Mouse (Mus musculus): Measurements from ENCODE around the gene Tcirg1. TPM values are rescaled to one million over a fixed set of nuclear protein-coding genes. Genes with fewer than 3 reads are reported as not detected.

Gene Tcirg1
- polyA plus RNA-seq, 1 experiment from 2014 or later, result 8.6 TPM

- no peak overlapping the region for H3K27ac ChIP-seq (ENCODE audit: low read depth, low read length)
- no peak overlapping the region for H3K4me2 ChIP-seq (ENCODE audit: low read depth, low read length)
- H3K9me3 ChIP-seq (ENCODE audit: control insufficient read depth, low read length), result no peaks in the 10 kb centered on the region
- no peaks in the 10 kb centered on the region for H3K36me3 ChIP-seq (ENCODE audit: control insufficient read depth, insufficient read depth, low read length)
- H3K27me3 ChIP-seq (ENCODE audit: control insufficient read depth, insufficient read depth, low read length), result no peaks in the 10 kb centered on the region
- 87% methylated on average over 10 of the region's 10 CpGs for WGBS
- H3K4me3 ChIP-seq (ENCODE audit: low read depth, low read length), result no peak overlapping the region
- ATAC-seq (ENCODE audit: low read depth), result no peak
- H3K4me1 ChIP-seq (ENCODE audit: control insufficient read depth, insufficient read depth, low read length), result peaks cover 5% of the 10 kb centered on the region; the same call in 1 of the 2 replicates
- H3K9ac ChIP-seq (replicated peaks; ENCODE audit: low read depth, low read length), result no peak overlapping the region
These were observed 60.0 kb downstream of the Tcirg1 start for GRCm38 (mm10) chr19:3846676-3847604.

Other genes starting within 250 kb of the Tcirg1 start
- 0.98 and 1.3 TPM in 2 replicates for gene Lrp5, start 220.6 kb downstream of the Tcirg1 start, polyA plus RNA-seq (2014; fragmentation: Nextera tagmentation; extraction: Ambion mirVana)
- 33.4 and 37.6 TPM in 2 replicates for gene 1810055G02Rik, start 198.8 kb downstream of the Tcirg1 start, polyA plus RNA-seq (2014; fragmentation: Nextera tagmentation; extraction: Ambion mirVana)
- gene Kmt5b, start 139.7 kb downstream of the Tcirg1 start, polyA plus RNA-seq (2014; fragmentation: Nextera tagmentation; extraction: Ambion mirVana), result 65.3 and 66.3 TPM in 2 replicates
- 61.2 and 71.1 TPM in 2 replicates for gene Chka, start 55.4 kb downstream of the Tcirg1 start, polyA plus RNA-seq (2014; fragmentation: Nextera tagmentation; extraction: Ambion mirVana)
- gene Ndufs8, start 5.6 kb upstream of the Tcirg1 start, polyA plus RNA-seq (2014; fragmentation: Nextera tagmentation; extraction: Ambion mirVana), result 316 and 358 TPM in 2 replicates
- 2.1 and 3.1 TPM in 2 replicates for gene Aldh3b1, start 22.7 kb upstream of the Tcirg1 start, polyA plus RNA-seq (2014; fragmentation: Nextera tagmentation; extraction: Ambion mirVana)
- 4.6 and 8.9 TPM in 2 replicates for gene Unc93b1, start 28.1 kb upstream of the Tcirg1 start, polyA plus RNA-seq (2014; fragmentation: Nextera tagmentation; extraction: Ambion mirVana)
- not detected in 2 replicates for gene Aldh3b3, start 51.5 kb upstream of the Tcirg1 start, polyA plus RNA-seq (2014; fragmentation: Nextera tagmentation; extraction: Ambion mirVana)
- gene Aldh3b2, start 65.2 kb upstream of the Tcirg1 start, polyA plus RNA-seq (2014; fragmentation: Nextera tagmentation; extraction: Ambion mirVana), result 0.15 and 0.40 TPM in 2 replicates
- 1.6 and 3.0 TPM in 2 replicates for gene Acy3, start 79.4 kb upstream of the Tcirg1 start, polyA plus RNA-seq (2014; fragmentation: Nextera tagmentation; extraction: Ambion mirVana)
- gene Tbx10, start 85.6 kb upstream of the Tcirg1 start, polyA plus RNA-seq (2014; fragmentation: Nextera tagmentation; extraction: Ambion mirVana), result not detected in 2 replicates
- gene Nudt8, start 93.4 kb upstream of the Tcirg1 start, polyA plus RNA-seq (2014; fragmentation: Nextera tagmentation; extraction: Ambion mirVana), result 29.4 and 33.7 TPM in 2 replicates
- 3.8 and 4.9 TPM in 2 replicates for gene Gm49405, start 93.5 kb upstream of the Tcirg1 start, polyA plus RNA-seq (2014; fragmentation: Nextera tagmentation; extraction: Ambion mirVana)
- 6.2 and 6.5 TPM in 2 replicates for gene Doc2g, start 96.2 kb upstream of the Tcirg1 start, polyA plus RNA-seq (2014; fragmentation: Nextera tagmentation; extraction: Ambion mirVana)
- gene Ndufv1, start 105.7 kb upstream of the Tcirg1 start, polyA plus RNA-seq (2014; fragmentation: Nextera tagmentation; extraction: Ambion mirVana), result 241 and 262 TPM in 2 replicates
- 437 and 484 TPM in 2 replicates for gene Gstp1, start 130.9 kb upstream of the Tcirg1 start, polyA plus RNA-seq (2014; fragmentation: Nextera tagmentation; extraction: Ambion mirVana)
- gene Gstp2, start 138.9 kb upstream of the Tcirg1 start, polyA plus RNA-seq (2014; fragmentation: Nextera tagmentation; extraction: Ambion mirVana), result 2.4 TPM in 1 of 2 replicates, not detected in the other
- gene Gstp3, start 152.4 kb upstream of the Tcirg1 start, polyA plus RNA-seq (2014; fragmentation: Nextera tagmentation; extraction: Ambion mirVana), result not detected in 2 replicates
- not detected in 2 replicates for gene Cabp2, start 174.4 kb upstream of the Tcirg1 start, polyA plus RNA-seq (2014; fragmentation: Nextera tagmentation; extraction: Ambion mirVana)
- gene Cdk2ap2, start 190.0 kb upstream of the Tcirg1 start, polyA plus RNA-seq (2014; fragmentation: Nextera tagmentation; extraction: Ambion mirVana), result 78.3 and 81.1 TPM in 2 replicates
- 65.1 and 76.5 TPM in 2 replicates for gene Pitpnm1, start 192.9 kb upstream of the Tcirg1 start, polyA plus RNA-seq (2014; fragmentation: Nextera tagmentation; extraction: Ambion mirVana)
- gene Aip, start 218.7 kb upstream of the Tcirg1 start, polyA plus RNA-seq (2014; fragmentation: Nextera tagmentation; extraction: Ambion mirVana), result 98.8 and 110 TPM in 2 replicates
- not detected in 2 replicates for gene Gpr152, start 232.7 kb upstream of the Tcirg1 start, polyA plus RNA-seq (2014; fragmentation: Nextera tagmentation; extraction: Ambion mirVana)
- gene Cabp4, start 236.9 kb upstream of the Tcirg1 start, polyA plus RNA-seq (2014; fragmentation: Nextera tagmentation; extraction: Ambion mirVana), result 0.13 and 0.31 TPM in 2 replicates
- 86.9 and 105 TPM in 2 replicates for gene Coro1b, start 241.5 kb upstream of the Tcirg1 start, polyA plus RNA-seq (2014; fragmentation: Nextera tagmentation; extraction: Ambion mirVana)
- gene Ptprcap, start 246.5 kb upstream of the Tcirg1 start, polyA plus RNA-seq (2014; fragmentation: Nextera tagmentation; extraction: Ambion mirVana), result 0.51 and 1.0 TPM in 2 replicates